Mouse (Mus musculus): ENCODE measurements around the gene Kcns1.

DNA sequence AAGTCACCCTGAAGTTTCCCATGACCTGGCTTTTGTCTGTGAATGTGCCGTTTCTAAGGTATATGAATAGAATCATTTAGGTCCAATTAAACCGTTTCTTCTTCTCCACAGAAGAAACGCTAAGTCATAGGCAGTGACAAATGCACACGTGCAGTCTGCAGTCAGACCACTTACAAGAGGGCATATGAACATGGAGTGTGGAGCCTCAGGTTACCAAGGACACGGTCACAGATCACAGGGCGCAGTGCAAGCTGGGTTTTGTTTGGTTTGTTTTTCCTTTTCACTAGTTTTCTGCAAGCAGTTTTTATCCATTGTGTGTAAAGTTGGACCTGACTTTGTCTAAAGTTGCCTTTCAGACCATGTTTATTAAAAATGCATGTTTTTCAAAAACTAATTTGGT lies 26.9 kb downstream of the Kcns1 start:
- TF ChIP-seq CTCF (IDR thresholded peaks at IDR 0.05; ENCODE audit: low read depth, low read length), result no peak
- no peak for TF ChIP-seq POLR2A (IDR thresholded peaks at IDR 0.05; ENCODE audit: borderline replicate concordance, low read depth, low read length)
